In the genomic region with DNA sequence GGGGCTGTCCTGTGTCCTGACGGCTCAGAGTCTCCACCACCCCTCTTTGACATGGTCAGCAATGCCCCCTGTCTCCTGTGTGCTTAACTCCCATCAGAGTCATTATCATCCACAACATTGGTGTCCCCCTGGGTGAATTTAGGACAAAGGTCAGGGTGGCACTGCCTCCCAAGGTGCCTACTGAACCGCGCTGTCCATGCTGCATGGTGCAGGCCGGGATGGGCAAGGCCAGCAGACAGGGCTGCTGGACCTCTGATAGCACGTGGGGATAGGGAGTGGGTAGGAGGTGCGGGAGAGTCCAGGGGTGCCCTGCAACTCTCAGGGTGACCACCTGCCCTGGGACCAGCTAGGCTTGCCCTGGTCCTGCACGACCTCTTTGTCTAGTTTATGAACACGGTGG, we compare ENCODE assay signal across 25 mouse cellular contexts.
"Had no signal": no experiment of that assay in that cellular context is flagged by ENCODE, and none has a peak within 500 bp of the region (broad histone marks: within the 10 kb centered on the region; RNA-seq: fewer than 3 reads in every experiment).

No protein-coding gene starts in this region.

- H3K27me3 ChIP-seq: intestine, embryonic 15.5 days; limb, embryonic 12.5 days; liver, embryonic 12.5 days; liver, embryonic 15.5 days; lung, embryonic 15.5 days; megakaryocyte, embryonic 14.5 days; midbrain, embryonic 13.5 days; neural tube, embryonic 13.5 days had no signal

- H3K4me1 ChIP-seq: intestine, embryonic 15.5 days; limb, embryonic 12.5 days; liver, embryonic 12.5 days; liver, embryonic 15.5 days; lung, embryonic 15.5 days; megakaryocyte, embryonic 14.5 days; midbrain, embryonic 10.5 days; midbrain, embryonic 13.5 days; neural tube, embryonic 13.5 days had no signal

- ATAC-seq: intestine, embryonic 15.5 days; liver, embryonic 12.5 days; midbrain, embryonic 13.5 days; midbrain, embryonic 16.5 days had no signal

- H3K4me3 ChIP-seq: intestine, embryonic 15.5 days; layer of hippocampus, adult 2 months; left cerebral cortex, adult 2 months; limb, embryonic 12.5 days; liver, embryonic 12.5 days; liver, embryonic 15.5 days; lung, embryonic 15.5 days; megakaryocyte, embryonic 14.5 days; midbrain, embryonic 10.5 days; midbrain, embryonic 13.5 days; myocyte; neural tube, embryonic 13.5 days had no signal

- DNase-seq: kidney, adult 11 months; kidney, postnatal 4 days; layer of hippocampus, adult 9-11 months; layer of hippocampus, postnatal 36 days; liver; lung, adult 18-20 months; lung, postnatal 10 days; lung, postnatal 36 days; retina, postnatal 1 day; right cerebral cortex, postnatal 25 days; spleen, adult 18-20 months; thymus, postnatal 36 days had no signal

- H3K9me3 ChIP-seq: intestine, embryonic 15.5 days; limb, embryonic 12.5 days; liver, embryonic 12.5 days; liver, embryonic 15.5 days; lung, embryonic 15.5 days; megakaryocyte, embryonic 14.5 days; midbrain, embryonic 10.5 days; midbrain, embryonic 13.5 days; neural tube, embryonic 13.5 days had no signal

- H3K4me2 ChIP-seq: intestine, embryonic 15.5 days; limb, embryonic 12.5 days; liver, embryonic 12.5 days; liver, embryonic 15.5 days; lung, embryonic 15.5 days; midbrain, embryonic 13.5 days; neural tube, embryonic 13.5 days had no signal

- H3K9ac ChIP-seq: intestine, embryonic 15.5 days; limb, embryonic 12.5 days; liver, embryonic 12.5 days; liver, embryonic 15.5 days; lung, embryonic 15.5 days; midbrain, embryonic 13.5 days; neural tube, embryonic 13.5 days had no signal

- H3K27ac ChIP-seq: intestine, embryonic 15.5 days; layer of hippocampus, adult 2 months; left cerebral cortex, adult 2 months; limb, embryonic 12.5 days; liver, embryonic 12.5 days; liver, embryonic 15.5 days; lung, embryonic 15.5 days; midbrain, embryonic 10.5 days; midbrain, embryonic 13.5 days; neural tube, embryonic 13.5 days had no signal
